Mouse (Mus musculus): Measurements from ENCODE around the gene Prss16. TPM values are rescaled to one million over a fixed set of nuclear protein-coding genes. Genes with fewer than 3 reads are reported as not detected.
"Not testable (repeated sequence)": the region's sequence is repeated elsewhere in the genome, so short reads cannot be mapped to it uniquely, and the experiment has no call there.

The Prss16 gene
- total and polyA plus RNA-seq, 3 experiments, result 0.47 TPM; not detected in 2

DNA sequence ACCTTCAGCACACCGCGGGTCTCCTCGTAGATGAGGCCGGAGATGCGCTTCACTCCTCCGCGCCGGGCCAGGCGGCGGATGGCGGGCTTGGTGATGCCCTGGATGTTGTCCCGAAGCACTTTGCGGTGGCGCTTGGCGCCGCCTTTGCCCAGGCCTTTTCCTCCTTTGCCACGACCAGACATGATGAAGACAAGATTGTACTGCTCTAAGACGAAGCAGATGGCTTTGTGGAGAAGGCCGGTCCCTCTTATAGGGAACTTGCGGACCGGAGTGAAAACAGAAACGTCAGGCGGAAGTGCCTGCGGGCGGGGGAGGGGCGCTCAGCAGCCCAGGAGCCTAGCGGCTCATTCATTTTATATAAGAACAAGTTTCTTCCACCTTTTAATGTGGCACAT is 31.6 kb upstream of the Prss16 start, which contains the start of gene Hist1h4i:
Hist1h4i (minus strand) TSS at position 221 of the 395 bp plus-strand sequence.
- DNase-seq (ENCODE audit: low read depth, low spot score), result peak; percentile 96
- H3K27ac ChIP-seq (ENCODE audit: control insufficient read depth, low read depth, low read length), result peak within 1 kb of the TSS; percentile 99
- not testable (repeated sequence) for H3K27me3 ChIP-seq (ENCODE audit: control insufficient read depth in 1 of 2, insufficient read depth in 2 of 2, low read length in 2 of 2); H3K4me1 ChIP-seq (ENCODE audit: control insufficient read depth in 1 of 2, insufficient read depth in 2 of 2, low read length in 2 of 2); H3K9me3 ChIP-seq (replicated peaks; ENCODE audit: insufficient read depth, low read length); H3K79me2 ChIP-seq (ENCODE audit: control insufficient read depth, insufficient read depth, low read length, poor library complexity)
- TF ChIP-seq UBTF (IDR thresholded peaks at IDR 0.05; ENCODE audit: borderline replicate concordance, insufficient read depth, low read depth, low read length), result peak; percentile 73; the same call in 1 of the 2 replicates
- peak; percentile 98 for TF ChIP-seq POLR2AphosphoS5 (IDR thresholded peaks at IDR 0.05; ENCODE audit: borderline replicate concordance, low read depth, low read length)
- peak; percentile 89 to 96; a peak in 3 of 4 replicates for TF ChIP-seq POLR2A (IDR thresholded peaks at IDR 0.05; ENCODE audit: control insufficient read depth in 1 of 2, insufficient read depth in 1 of 2, low read depth in 1 of 2, low read length in 2 of 2, poor library complexity in 1 of 2)
- TF ChIP-seq TBP (IDR thresholded peaks at IDR 0.05; ENCODE audit: low read depth, low read length), result peak; percentile 99
- peak within 1 kb of the TSS; percentile 84 for H3K9ac ChIP-seq (ENCODE audit: control insufficient read depth, low read depth, low read length, poor library complexity, severe bottlenecking)
- H3K36me3 ChIP-seq (ENCODE audit: control insufficient read depth in 1 of 2, insufficient read depth in 2 of 2, low read length in 2 of 2), result peaks cover 0 to 18% of the 10 kb centered on the region in 2 experiments; a peak in 2 of 4 replicates
- peak within 1 kb of the TSS; percentile 18 to 59; a peak in 3 of 4 replicates for H3K4me3 ChIP-seq (ENCODE audit: control insufficient read depth in 1 of 2, insufficient read depth in 1 of 2, low read depth in 2 of 2, low read length in 2 of 2)

DNA sequence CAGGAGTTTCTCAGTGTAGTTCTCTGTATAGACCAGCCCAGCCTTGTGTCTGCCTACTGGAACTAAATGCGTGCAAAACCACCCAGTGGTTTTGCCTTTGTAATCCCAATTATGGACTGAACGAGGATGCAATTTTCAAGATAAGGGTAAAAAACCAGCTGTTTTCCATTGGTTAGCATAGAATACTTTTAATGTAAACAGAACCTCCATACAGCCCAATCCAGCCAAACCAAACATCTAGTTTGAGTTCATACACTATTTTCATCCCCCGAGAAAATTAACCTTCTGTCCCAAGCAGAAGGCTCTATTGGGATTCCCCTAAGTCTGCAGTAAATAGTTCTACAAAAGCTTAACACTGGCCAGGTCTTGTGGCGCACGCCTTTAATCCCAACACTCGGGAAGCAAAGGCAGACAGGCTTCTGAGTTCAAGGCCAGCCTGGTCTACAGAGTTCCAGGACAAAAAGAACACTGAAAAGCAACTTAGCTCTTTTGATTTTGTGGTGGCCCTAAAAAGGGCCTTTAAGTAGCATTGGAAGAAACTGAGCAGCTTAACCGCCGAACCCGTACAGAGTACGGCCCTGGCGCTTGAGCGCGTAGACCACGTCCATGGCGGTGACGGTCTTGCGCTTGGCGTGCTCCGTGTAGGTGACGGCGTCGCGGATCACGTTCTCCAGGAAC is 31.1 kb upstream of the Prss16 start:
- TF ChIP-seq TBP (IDR thresholded peaks at IDR 0.05; ENCODE audit: low read depth, low read length) (peak; percentile 95), POLR2AphosphoS5 (IDR thresholded peaks at IDR 0.05; ENCODE audit: borderline replicate concordance, low read depth, low read length) (peak; percentile 98; the same call in 1 of the 2 replicates), UBTF (IDR thresholded peaks at IDR 0.05; ENCODE audit: borderline replicate concordance, insufficient read depth, low read depth, low read length) (peak; percentile 95; the same call in 1 of the 2 replicates), ZKSCAN1 (IDR thresholded peaks at IDR 0.05; ENCODE audit: low read depth, low read length) (no peak), POLR2A (IDR thresholded peaks at IDR 0.05; ENCODE audit: control insufficient read depth in 1 of 2, insufficient read depth in 1 of 2, low read depth in 1 of 2, low read length in 2 of 2, poor library complexity in 1 of 2) (peak in 1 of 2 experiments; percentile 93; a peak in 3 of 4 replicates), ZMIZ1 (IDR thresholded peaks at IDR 0.05; ENCODE audit: low read depth, low read length) (no peak), MYC (IDR thresholded peaks at IDR 0.05; ENCODE audit: low read depth, low read length) (no peak), TCF12 (IDR thresholded peaks at IDR 0.05; ENCODE audit: low read depth, low read length) (no peak), HCFC1 (IDR thresholded peaks at IDR 0.05; ENCODE audit: low read depth, low read length) (no peak), KAT2A (conservative IDR thresholded peaks at IDR 0.05; ENCODE audit: low read depth, low read length) (no peak)
- peak overlapping the region; percentile 92 for H3K27ac ChIP-seq (ENCODE audit: control insufficient read depth, low read depth, low read length)
- H3K9me3 ChIP-seq (replicated peaks; ENCODE audit: insufficient read depth, low read length), result no peaks in the 10 kb centered on the region
- peak overlapping the region in 1 of 2 experiments; percentile 38; a peak in 1 of 4 replicates for H3K4me3 ChIP-seq (ENCODE audit: control insufficient read depth in 1 of 2, insufficient read depth in 1 of 2, low read depth in 2 of 2, low read length in 2 of 2)
- peaks cover 0 to 4% of the 10 kb centered on the region in 2 experiments; a peak in 1 of 4 replicates for H3K4me1 ChIP-seq (ENCODE audit: control insufficient read depth in 1 of 2, insufficient read depth in 2 of 2, low read length in 2 of 2)
- no peaks in the 10 kb centered on the region for H3K27me3 ChIP-seq (ENCODE audit: control insufficient read depth in 1 of 2, insufficient read depth in 2 of 2, low read length in 2 of 2)
- H3K79me2 ChIP-seq (ENCODE audit: control insufficient read depth, insufficient read depth, low read length, poor library complexity), result no peaks in the 10 kb centered on the region; the same call in 1 of the 2 replicates
- peak; percentile 93 for DNase-seq (ENCODE audit: low read depth, low spot score)
- peaks cover 0 to 18% of the 10 kb centered on the region in 2 experiments; a peak in 2 of 4 replicates for H3K36me3 ChIP-seq (ENCODE audit: control insufficient read depth in 1 of 2, insufficient read depth in 2 of 2, low read length in 2 of 2)
- peak overlapping the region; percentile 73 for H3K9ac ChIP-seq (ENCODE audit: control insufficient read depth, low read depth, low read length, poor library complexity, severe bottlenecking)
